Mouse (Mus musculus): ENCODE measurements at regions not wholly inside any gene's neighbourhood (a gene's known extent, or its start where the extent isn't known, plus 50 kb on each side); places are given as distances from the start of the nearest gene placed in this dataset.
A peak's percentile ranks its signal among the peaks of the same experiment; 100 is the strongest.

GRCm38 (mm10) chr2:30690307-30690706, 95.5 kb downstream of the Cstad start:
- 62% methylated on average over 11 of the region's 11 CpGs for WGBS
- Histone ChIP-seq H3K4me3 (ENCODE audit: low read depth, low read length) (no peak overlapping the region), H3K9me3 (ENCODE audit: control insufficient read depth, low read length) (no peaks in the 10 kb centered on the region), H3K27me3 (replicated peaks; ENCODE audit: control insufficient read depth, insufficient read depth, low read length) (no peaks in the 10 kb centered on the region), H3K27ac (ENCODE audit: low read depth) (peak overlapping the region; percentile 66; the same call in 1 of the 2 replicates), H3K4me2 (ENCODE audit: low read length) (no peak overlapping the region), H3K9ac (ENCODE audit: low read length) (no peak overlapping the region), H3K36me3 (ENCODE audit: control insufficient read depth, insufficient read depth, low read length) (no peaks in the 10 kb centered on the region), H3K4me1 (replicated peaks; ENCODE audit: control insufficient read depth, insufficient read depth, low read length) (peaks cover 47% of the 10 kb centered on the region)
- DNase-seq (ENCODE audit: low spot score) (no peak), ATAC-seq (replicated peaks; ENCODE audit: low FRiP score, low TSS enrichment, low read depth) (no peak)

- no peak for ATAC-seq (replicated peaks; ENCODE audit: low FRiP score, low TSS enrichment, low read depth)
- H3K27ac ChIP-seq (ENCODE audit: low read depth), result no peak overlapping the region
- H3K9me3 ChIP-seq (ENCODE audit: control insufficient read depth, low read length), result no peaks in the 10 kb centered on the region
- H3K4me2 ChIP-seq (ENCODE audit: low read length), result no peak overlapping the region
- no peaks in the 10 kb centered on the region for H3K36me3 ChIP-seq (ENCODE audit: control insufficient read depth, insufficient read depth, low read length)
- H3K27me3 ChIP-seq (replicated peaks; ENCODE audit: control insufficient read depth, insufficient read depth, low read length), result no peaks in the 10 kb centered on the region
- WGBS, result 83% methylated on average over 4 of the region's 4 CpGs
- no peak overlapping the region for H3K4me3 ChIP-seq (ENCODE audit: low read depth, low read length)
- peaks cover 39% of the 10 kb centered on the region for H3K4me1 ChIP-seq (replicated peaks; ENCODE audit: control insufficient read depth, insufficient read depth, low read length)
- H3K9ac ChIP-seq (ENCODE audit: low read length), result no peak overlapping the region
- DNase-seq (ENCODE audit: low spot score), result no peak
Measured at GRCm38 (mm10) chr2:30688402-30688801, 93.6 kb downstream of the Cstad start.

GRCm38 (mm10) chr2:30687121-30687551, 92.3 kb downstream of the Cstad start:
- H3K9ac ChIP-seq (ENCODE audit: low read length), result peak overlapping the region; percentile 30

GRCm38 (mm10) chr2:30686359-30686758, 91.5 kb downstream of the Cstad start:
- H3K9ac ChIP-seq (ENCODE audit: low read length), result no peak overlapping the region
- no peaks in the 10 kb centered on the region for H3K9me3 ChIP-seq (ENCODE audit: control insufficient read depth, low read length)
- no peak for DNase-seq (ENCODE audit: low spot score)
- H3K4me1 ChIP-seq (replicated peaks; ENCODE audit: control insufficient read depth, insufficient read depth, low read length), result peaks cover 26% of the 10 kb centered on the region
- no peak overlapping the region for H3K4me2 ChIP-seq (ENCODE audit: low read length)
- WGBS, result 73% methylated on average over 6 of the region's 6 CpGs
- no peak overlapping the region for H3K4me3 ChIP-seq (ENCODE audit: low read depth, low read length)
- no peaks in the 10 kb centered on the region for H3K36me3 ChIP-seq (ENCODE audit: control insufficient read depth, insufficient read depth, low read length)
- H3K27ac ChIP-seq (ENCODE audit: low read depth), result peak overlapping the region; percentile 82; the same call in 1 of the 2 replicates
- no peak for ATAC-seq (replicated peaks; ENCODE audit: low FRiP score, low TSS enrichment, low read depth)
- H3K27me3 ChIP-seq (replicated peaks; ENCODE audit: control insufficient read depth, insufficient read depth, low read length), result no peaks in the 10 kb centered on the region

More at GRCm38 (mm10) chr2:30687121-30687551, 92.3 kb downstream of the Cstad start:
- DNase-seq (ENCODE audit: low spot score), result no peak
- H3K4me2 ChIP-seq (ENCODE audit: low read length), result peak overlapping the region; percentile 36
- no peak for ATAC-seq (replicated peaks; ENCODE audit: low FRiP score, low TSS enrichment, low read depth)
- WGBS, result 6% methylated on average over 23 of the region's 23 CpGs
- H3K27me3 ChIP-seq (replicated peaks; ENCODE audit: control insufficient read depth, insufficient read depth, low read length), result no peaks in the 10 kb centered on the region
- no peaks in the 10 kb centered on the region for H3K36me3 ChIP-seq (ENCODE audit: control insufficient read depth, insufficient read depth, low read length)
- H3K4me1 ChIP-seq (replicated peaks; ENCODE audit: control insufficient read depth, insufficient read depth, low read length), result peaks cover 32% of the 10 kb centered on the region
- H3K9me3 ChIP-seq (ENCODE audit: control insufficient read depth, low read length), result no peaks in the 10 kb centered on the region
- H3K27ac ChIP-seq (ENCODE audit: low read depth), result peak overlapping the region; percentile 82
- H3K4me3 ChIP-seq (ENCODE audit: low read depth, low read length), result no peak overlapping the region

GRCm38 (mm10) chr2:30685137-30685860, 90.5 kb downstream of the Cstad start:
- 55% methylated on average over 10 of the region's 10 CpGs for WGBS
- H3K9ac ChIP-seq (ENCODE audit: low read length), result no peak overlapping the region
- peak overlapping the region; percentile 82 for H3K27ac ChIP-seq (ENCODE audit: low read depth)
- peaks cover 26% of the 10 kb centered on the region for H3K4me1 ChIP-seq (replicated peaks; ENCODE audit: control insufficient read depth, insufficient read depth, low read length)
- DNase-seq (ENCODE audit: low spot score) (no peak), ATAC-seq (replicated peaks; ENCODE audit: low FRiP score, low TSS enrichment, low read depth) (no peak)
- H3K4me3 ChIP-seq (ENCODE audit: low read depth, low read length), result no peak overlapping the region
- no peak overlapping the region for H3K4me2 ChIP-seq (ENCODE audit: low read length)
- no peaks in the 10 kb centered on the region for H3K36me3 ChIP-seq (ENCODE audit: control insufficient read depth, insufficient read depth, low read length)
- H3K9me3 ChIP-seq (ENCODE audit: control insufficient read depth, low read length), result no peaks in the 10 kb centered on the region
- H3K27me3 ChIP-seq (replicated peaks; ENCODE audit: control insufficient read depth, insufficient read depth, low read length), result no peaks in the 10 kb centered on the region

- Histone ChIP-seq H3K27me3 (replicated peaks; ENCODE audit: control insufficient read depth, insufficient read depth, low read length) (no peaks in the 10 kb centered on the region), H3K9me3 (ENCODE audit: control insufficient read depth, low read length) (peaks cover 6% of the 10 kb centered on the region; the same call in 1 of the 2 replicates), H3K4me2 (ENCODE audit: low read length) (no peak overlapping the region), H3K4me1 (replicated peaks; ENCODE audit: control insufficient read depth, insufficient read depth, low read length) (peaks cover 26% of the 10 kb centered on the region), H3K9ac (ENCODE audit: low read length) (no peak overlapping the region), H3K36me3 (ENCODE audit: control insufficient read depth, insufficient read depth, low read length) (no peaks in the 10 kb centered on the region), H3K27ac (ENCODE audit: low read depth) (peak overlapping the region; percentile 82; the same call in 1 of the 2 replicates), H3K4me3 (ENCODE audit: low read depth, low read length) (no peak overlapping the region)
- 87% methylated on average over 6 of the region's 6 CpGs for WGBS
- DNase-seq (ENCODE audit: low spot score) (no peak), ATAC-seq (replicated peaks; ENCODE audit: low FRiP score, low TSS enrichment, low read depth) (no peak)
Measured at GRCm38 (mm10) chr2:30684461-30684860, 89.6 kb downstream of the Cstad start.

- no peak for ATAC-seq (replicated peaks; ENCODE audit: low FRiP score, low TSS enrichment, low read depth)
- H3K27me3 ChIP-seq (replicated peaks; ENCODE audit: control insufficient read depth, insufficient read depth, low read length), result no peaks in the 10 kb centered on the region
- peaks cover 6% of the 10 kb centered on the region; the same call in 1 of the 2 replicates for H3K9me3 ChIP-seq (ENCODE audit: control insufficient read depth, low read length)
- WGBS, result 73% methylated on average over 5 of the region's 5 CpGs
- no peak overlapping the region for H3K4me2 ChIP-seq (ENCODE audit: low read length)
- no peak overlapping the region for H3K9ac ChIP-seq (ENCODE audit: low read length)
- peaks cover 30% of the 10 kb centered on the region for H3K4me1 ChIP-seq (replicated peaks; ENCODE audit: control insufficient read depth, insufficient read depth, low read length)
- no peak overlapping the region for H3K27ac ChIP-seq (ENCODE audit: low read depth)
- no peaks in the 10 kb centered on the region for H3K36me3 ChIP-seq (ENCODE audit: control insufficient read depth, insufficient read depth, low read length)
- no peak for DNase-seq (ENCODE audit: low spot score)
- H3K4me3 ChIP-seq (ENCODE audit: low read depth, low read length), result no peak overlapping the region
Measured at GRCm38 (mm10) chr2:30682146-30682825, 87.4 kb downstream of the Cstad start.

GRCm38 (mm10) chr2:30681642-30682041, 86.8 kb downstream of the Cstad start:
- H3K4me3 ChIP-seq (ENCODE audit: low read depth, low read length), result no peak overlapping the region
- H3K4me1 ChIP-seq (replicated peaks; ENCODE audit: control insufficient read depth, insufficient read depth, low read length), result peaks cover 28% of the 10 kb centered on the region
- DNase-seq (ENCODE audit: low spot score), result no peak
- no peak for ATAC-seq (replicated peaks; ENCODE audit: low FRiP score, low TSS enrichment, low read depth)
- no peaks in the 10 kb centered on the region for H3K27me3 ChIP-seq (replicated peaks; ENCODE audit: control insufficient read depth, insufficient read depth, low read length)
- 29% methylated on average over 2 of the region's 2 CpGs for WGBS
- no peak overlapping the region for H3K4me2 ChIP-seq (ENCODE audit: low read length)
- no peaks in the 10 kb centered on the region for H3K36me3 ChIP-seq (ENCODE audit: control insufficient read depth, insufficient read depth, low read length)
- no peak overlapping the region for H3K27ac ChIP-seq (ENCODE audit: low read depth)
- peaks cover 6% of the 10 kb centered on the region; the same call in 1 of the 2 replicates for H3K9me3 ChIP-seq (ENCODE audit: control insufficient read depth, low read length)
- H3K9ac ChIP-seq (ENCODE audit: low read length), result no peak overlapping the region

Measured in intestine, embryonic 14.5 days (tissue).